Mouse (Mus musculus): Measurements from ENCODE around the gene Slc46a3.
"Not testable (repeated sequence)": the region's sequence is repeated elsewhere in the genome, so short reads cannot be mapped to it uniquely, and the experiment has no call there.

Slc46a3 gene

GRCm38 (mm10) chr5:147894455-147895076 is at the start of gene Slc46a3:
Gene Slc46a3, minus strand, starts transcription at chr5:147894815.
- peak; percentile 96 to 97 for DNase-seq (ENCODE audit: low spot score in 2 of 2)

- peak in 1 of 2 experiments; percentile 50 for DNase-seq (ENCODE audit: low spot score in 2 of 2)
These were observed 44.6 kb upstream of the Slc46a3 start for GRCm38 (mm10) chr5:147939226-147939625.

GRCm38 (mm10) chr5:147935096-147935495 is 40.5 kb upstream of the Slc46a3 start:
- DNase-seq (ENCODE audit: low spot score in 2 of 2), result no peak

- no peak for DNase-seq (ENCODE audit: low spot score in 2 of 2)
These were observed 34.3 kb upstream of the Slc46a3 start for GRCm38 (mm10) chr5:147928668-147929497.

- no peak for DNase-seq (ENCODE audit: low spot score in 2 of 2)
These were observed 31.5 kb upstream of the Slc46a3 start for GRCm38 (mm10) chr5:147925935-147926604.

GRCm38 (mm10) chr5:147924621-147925020 is 30.0 kb upstream of the Slc46a3 start:
- no peak for DNase-seq (ENCODE audit: low spot score in 2 of 2)

- peak; percentile 44 to 46 for DNase-seq (ENCODE audit: low spot score in 2 of 2)
These were observed 23.6 kb upstream of the Slc46a3 start for GRCm38 (mm10) chr5:147918044-147918846.

GRCm38 (mm10) chr5:147916171-147916570 is 21.6 kb upstream of the Slc46a3 start:
- no peak for DNase-seq (ENCODE audit: low spot score in 2 of 2)

GRCm38 (mm10) chr5:147915038-147915566 is 20.5 kb upstream of the Slc46a3 start:
- no peak for DNase-seq (ENCODE audit: low spot score in 2 of 2)

- no peak for DNase-seq (ENCODE audit: low spot score in 2 of 2)
These were observed 18.7 kb upstream of the Slc46a3 start for GRCm38 (mm10) chr5:147913241-147913842.

- peak; percentile 54 to 57 for DNase-seq (ENCODE audit: low spot score in 2 of 2)
These were observed 17.1 kb upstream of the Slc46a3 start for GRCm38 (mm10) chr5:147911744-147912143.

- DNase-seq (ENCODE audit: low spot score in 2 of 2), result no peak
These were observed 16.3 kb upstream of the Slc46a3 start for GRCm38 (mm10) chr5:147910807-147911509.

GRCm38 (mm10) chr5:147907851-147908250 is 13.2 kb upstream of the Slc46a3 start:
- DNase-seq (ENCODE audit: low spot score in 2 of 2), result no peak

- no peak for DNase-seq (ENCODE audit: low spot score in 2 of 2)
These were observed 12.5 kb upstream of the Slc46a3 start for GRCm38 (mm10) chr5:147907144-147907543.

GRCm38 (mm10) chr5:147903166-147903565 is 8.6 kb upstream of the Slc46a3 start:
- no peak for DNase-seq (ENCODE audit: low spot score in 2 of 2)

GRCm38 (mm10) chr5:147902008-147902757 is 7.6 kb upstream of the Slc46a3 start:
- no peak for DNase-seq (ENCODE audit: low spot score in 2 of 2)

GRCm38 (mm10) chr5:147898968-147899549 is 4.4 kb upstream of the Slc46a3 start:
- DNase-seq (ENCODE audit: low spot score in 2 of 2), result no peak

GRCm38 (mm10) chr5:147898254-147898653 is 3.6 kb upstream of the Slc46a3 start:
- DNase-seq (ENCODE audit: low spot score in 2 of 2), result no peak

- DNase-seq (ENCODE audit: low spot score in 2 of 2), result not testable (repeated sequence)
These were observed 1.9 kb upstream of the Slc46a3 start for GRCm38 (mm10) chr5:147896501-147896900.

Measured in heart, adult 9 months (tissue).